Mouse (Mus musculus): ENCODE results near the gene Aqp6.

Aqp6 gene

DNA sequence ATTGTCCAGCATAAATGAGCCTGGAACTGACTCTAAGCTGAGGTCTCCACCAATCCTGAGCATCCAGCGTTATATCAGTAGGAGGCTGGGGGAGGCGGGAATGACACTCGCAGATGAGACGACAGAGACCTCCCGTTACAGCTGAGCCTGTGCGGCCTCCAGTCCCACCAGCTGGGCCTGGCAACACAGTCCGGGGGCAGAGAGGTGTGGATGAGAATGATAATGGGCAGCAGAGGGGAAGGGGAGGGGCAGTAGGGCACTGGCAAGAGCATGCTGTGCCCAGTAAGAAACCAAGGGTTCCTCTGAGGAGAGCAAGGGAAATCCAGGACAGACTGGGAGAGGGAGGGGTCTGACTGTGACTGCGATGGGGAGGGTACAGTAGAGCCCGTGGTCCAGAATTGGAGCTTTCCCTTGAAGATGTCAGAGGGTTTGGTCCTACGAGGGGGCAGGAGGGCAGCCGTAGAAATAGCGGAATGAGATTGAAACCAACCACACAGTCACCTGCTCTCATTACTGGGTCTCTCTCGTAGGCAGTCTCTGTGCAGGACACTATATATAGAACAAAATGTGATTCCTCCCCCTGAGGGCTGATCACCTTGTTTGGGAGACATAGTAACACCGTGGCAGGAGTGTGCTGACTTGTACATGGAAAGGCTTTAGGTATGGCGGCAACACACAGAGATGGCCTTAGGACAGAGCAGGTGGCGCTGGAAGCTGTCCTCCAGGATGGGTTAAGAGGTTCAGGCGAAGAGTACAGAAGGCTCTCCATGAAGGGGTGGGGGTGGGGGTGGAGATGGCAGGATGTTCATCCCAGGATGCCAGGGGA lies 1.7 kb upstream of the Aqp6 start:
- no peak for DNase-seq

GRCm38 (mm10) chr15:99601823-99602120 lies 572 bp downstream of the Aqp6 start:
- DNase-seq, result no peak

DNA sequence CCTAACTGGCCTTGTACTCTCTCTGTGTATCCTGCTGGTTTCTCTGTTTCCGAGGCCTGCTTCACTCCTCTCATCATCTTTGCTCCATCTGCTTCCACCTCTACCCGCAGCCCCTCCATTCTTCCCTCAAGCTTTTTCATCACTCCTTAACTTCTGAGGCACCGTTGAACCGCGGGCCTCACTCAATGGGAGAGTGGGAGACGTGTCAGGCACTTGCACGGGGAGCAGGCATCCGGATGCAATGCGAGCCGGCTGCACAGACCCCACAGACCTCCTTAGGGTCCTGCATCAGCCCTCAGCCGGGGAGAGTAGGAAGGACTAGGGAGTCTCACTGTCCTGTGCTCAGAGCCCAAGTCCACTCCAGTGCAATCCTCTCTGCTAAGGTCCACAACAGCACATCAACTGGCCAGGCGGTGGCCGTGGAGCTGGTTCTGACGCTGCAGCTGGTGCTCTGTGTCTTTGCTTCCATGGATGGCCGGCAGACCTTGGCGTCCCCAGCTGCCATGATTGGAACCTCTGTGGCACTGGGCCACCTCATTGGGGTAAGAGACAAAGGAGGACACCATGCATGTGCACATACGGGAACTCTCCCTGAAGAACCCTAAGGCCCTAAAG lies 1.1 kb downstream of the Aqp6 start:
- no peak for DNase-seq

GRCm38 (mm10) chr15:99603216-99603615 lies 2.0 kb downstream of the Aqp6 start:
- no peak for DNase-seq

GRCm38 (mm10) chr15:99605595-99605994 lies 4.4 kb downstream of the Aqp6 start:
- no peak for DNase-seq

- DNase-seq, result peak; percentile 66
These were observed 5.3 kb downstream of the Aqp6 start for GRCm38 (mm10) chr15:99606515-99606914.

- no peak for DNase-seq
These were observed 6.4 kb downstream of the Aqp6 start for GRCm38 (mm10) chr15:99607388-99608113.

DNA sequence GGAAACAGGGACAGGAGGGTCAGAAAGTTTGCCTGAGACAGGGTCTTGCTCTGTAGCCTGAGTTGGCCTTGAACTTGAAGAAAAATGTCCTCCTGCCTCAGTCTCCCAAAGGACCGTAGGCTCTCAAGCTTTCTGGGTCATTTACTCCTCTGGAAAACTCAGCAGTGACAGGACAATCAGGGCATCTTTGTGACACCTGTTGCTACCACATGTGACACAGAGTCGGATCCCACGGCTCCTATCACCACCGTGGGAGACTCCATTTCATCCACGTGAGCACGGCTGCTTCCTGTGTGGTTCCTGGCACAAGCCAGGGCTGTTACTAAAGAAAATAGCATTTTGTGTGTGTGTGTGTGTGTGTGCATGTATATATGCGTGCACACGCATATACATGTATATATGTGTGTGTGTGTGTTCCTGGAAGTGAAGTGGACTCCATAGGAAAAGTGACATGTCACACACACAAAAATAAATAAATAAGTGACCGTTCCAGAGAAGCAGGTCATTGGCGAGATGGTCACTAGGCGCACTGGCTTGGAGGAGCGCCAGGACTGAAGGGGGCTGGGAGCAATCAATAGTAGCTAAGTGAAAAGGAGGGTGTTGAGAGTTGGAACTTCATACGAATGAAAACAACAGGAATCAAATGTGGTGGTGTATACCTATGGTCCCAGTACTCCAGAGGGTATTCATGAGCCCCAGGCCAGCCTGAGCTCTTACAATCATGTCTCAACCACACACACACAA lies 7.4 kb downstream of the Aqp6 start:
- DNase-seq, result no peak

DNA sequence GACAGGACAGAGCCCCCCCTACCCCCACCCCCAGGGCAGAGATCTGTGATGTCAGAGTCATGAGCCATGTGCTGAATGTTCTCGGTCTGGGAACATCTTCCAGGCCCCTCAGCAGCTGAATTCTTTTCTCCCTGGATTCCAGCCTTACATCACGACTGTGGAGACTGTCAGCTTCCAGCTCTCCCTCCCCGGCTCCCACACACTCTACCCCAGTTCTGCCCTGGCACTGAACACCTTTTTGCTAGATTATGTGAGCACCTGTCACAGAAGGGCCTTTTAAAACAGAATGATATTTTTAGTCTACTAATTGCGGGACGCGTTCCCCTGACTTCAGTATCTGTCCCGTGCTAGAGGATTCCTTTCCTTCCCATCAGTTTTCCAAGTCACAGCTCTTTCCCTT lies 10.4 kb downstream of the Aqp6 start:
- no peak for DNase-seq

GRCm38 (mm10) chr15:99614273-99614672 lies 13.1 kb downstream of the Aqp6 start:
- DNase-seq, result no peak

DNA sequence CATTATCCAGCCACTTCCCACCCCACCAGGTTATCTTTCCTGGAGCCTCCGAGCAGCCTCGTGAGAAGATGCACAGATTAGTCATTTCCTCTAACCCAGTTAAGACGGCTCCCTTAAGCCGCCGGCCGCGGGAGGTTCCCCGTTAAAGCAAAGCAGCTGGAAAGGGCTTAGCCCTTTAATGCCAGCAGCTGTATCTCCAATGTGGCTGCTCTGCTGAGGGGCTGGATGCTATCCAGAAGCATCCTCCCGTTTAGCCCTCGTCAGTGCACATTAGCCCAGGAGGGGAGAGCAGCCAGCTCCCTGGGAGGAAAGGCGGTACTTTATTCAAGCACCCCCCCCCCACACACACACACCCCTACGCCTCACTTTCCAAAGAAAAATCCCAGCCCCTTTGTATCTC lies 13.6 kb downstream of the Aqp6 start:
- DNase-seq, result peak; percentile 30

- no peak for DNase-seq
These were observed 14.0 kb downstream of the Aqp6 start for GRCm38 (mm10) chr15:99615246-99615645.

- no peak for DNase-seq
These were observed 17.4 kb downstream of the Aqp6 start for GRCm38 (mm10) chr15:99618595-99618994.

- no peak for DNase-seq
These were observed 18.6 kb downstream of the Aqp6 start for GRCm38 (mm10) chr15:99619821-99620220.

DNA sequence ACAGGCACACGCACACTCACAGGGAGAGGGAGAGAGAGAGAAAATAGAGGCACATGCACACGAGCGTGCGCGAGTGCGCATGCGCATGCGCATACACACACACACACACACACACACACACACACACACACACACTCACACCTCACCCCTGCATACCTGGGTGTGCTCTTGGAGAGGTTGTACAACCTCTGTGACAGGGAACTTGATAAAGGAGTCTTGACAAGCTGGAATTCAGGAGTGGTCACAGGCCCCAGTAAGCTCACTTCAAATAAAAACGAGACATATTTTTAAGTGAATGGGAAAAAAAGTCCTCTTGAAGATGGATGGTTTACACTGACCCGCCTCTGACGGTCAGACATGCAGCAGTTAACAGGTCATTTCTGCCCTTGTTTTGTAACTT lies 20.9 kb downstream of the Aqp6 start:
- no peak for DNase-seq

- DNase-seq, result no peak
These were observed 30.4 kb downstream of the Aqp6 start for GRCm38 (mm10) chr15:99631618-99632017.

GRCm38 (mm10) chr15:99634702-99635101 lies 33.5 kb downstream of the Aqp6 start:
- no peak for DNase-seq

DNA sequence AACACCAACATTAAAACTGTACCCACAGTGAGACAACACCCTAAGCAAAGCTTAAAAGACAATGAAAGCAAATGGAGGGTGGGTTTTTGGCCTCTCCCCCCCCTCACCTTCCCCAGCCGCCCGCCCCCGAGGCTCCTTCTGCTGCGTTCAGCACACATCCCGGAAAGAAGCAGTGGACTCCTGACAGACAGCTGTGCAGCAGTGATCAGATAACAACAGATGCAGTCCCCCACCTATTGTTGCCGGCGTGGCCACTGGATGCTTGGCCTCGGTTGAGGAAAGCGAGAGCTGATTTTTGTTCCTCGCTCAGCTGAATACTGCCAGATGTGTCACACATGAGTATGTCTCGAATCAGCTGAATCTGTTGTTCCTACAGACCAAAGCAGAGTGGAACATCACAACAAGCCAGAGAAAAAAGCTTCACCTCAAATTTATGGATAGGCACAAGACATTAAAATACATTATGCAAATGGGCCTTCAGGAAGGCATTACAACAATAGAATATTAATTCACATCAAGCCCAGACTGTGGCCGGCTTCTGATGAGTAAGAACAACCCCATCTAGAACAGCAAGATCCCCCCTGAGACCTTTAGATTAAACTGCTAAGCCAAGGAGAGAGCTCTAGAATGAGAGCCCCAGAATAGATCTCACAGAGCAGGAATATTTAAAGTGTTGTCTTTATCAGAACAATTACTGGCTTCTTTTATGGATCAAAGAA lies 36.4 kb downstream of the Aqp6 start:
- DNase-seq, result no peak

- no peak for DNase-seq
These were observed 36.9 kb downstream of the Aqp6 start for GRCm38 (mm10) chr15:99638124-99638485.

- DNase-seq, result no peak
These were observed 41.4 kb downstream of the Aqp6 start for GRCm38 (mm10) chr15:99642622-99643021.

DNA sequence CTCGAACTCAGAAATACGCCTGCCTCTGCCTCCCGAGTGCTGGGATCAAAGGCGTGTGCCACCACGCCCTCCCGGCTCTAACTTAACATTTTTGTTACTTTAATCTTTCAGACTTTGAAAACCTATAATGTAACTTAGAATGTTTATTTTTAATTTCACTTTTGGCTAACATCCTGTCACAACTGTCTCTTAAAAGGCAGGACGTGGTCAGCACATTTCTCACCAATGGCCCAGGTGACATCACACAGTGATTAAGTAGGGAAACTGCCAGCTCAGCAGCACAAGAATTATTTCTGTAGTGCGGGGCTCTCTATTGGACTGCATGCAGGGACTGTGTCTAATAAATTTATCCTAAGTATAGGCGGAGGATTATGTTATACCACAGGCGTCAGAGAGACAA lies 42.6 kb downstream of the Aqp6 start:
- no peak for DNase-seq

DNA sequence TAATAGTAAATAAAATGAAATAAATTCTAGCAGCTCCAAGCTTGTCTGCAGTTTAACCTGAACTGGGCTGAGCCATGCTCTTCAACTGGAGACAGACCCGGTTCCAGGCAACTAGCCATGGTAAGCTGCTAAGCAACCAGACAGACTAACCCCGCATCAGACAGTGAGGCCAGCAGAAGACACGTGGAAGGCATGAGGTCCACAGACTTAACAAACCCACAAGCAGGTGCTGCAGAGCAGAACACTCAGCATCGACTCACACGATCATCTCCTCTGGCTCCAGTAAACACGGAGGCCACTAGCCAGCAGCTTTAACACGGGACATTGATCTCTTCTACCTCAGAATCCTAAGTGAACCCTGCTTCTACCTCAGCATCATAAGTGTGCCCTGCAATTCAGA lies 43.6 kb downstream of the Aqp6 start:
- no peak for DNase-seq

DNA sequence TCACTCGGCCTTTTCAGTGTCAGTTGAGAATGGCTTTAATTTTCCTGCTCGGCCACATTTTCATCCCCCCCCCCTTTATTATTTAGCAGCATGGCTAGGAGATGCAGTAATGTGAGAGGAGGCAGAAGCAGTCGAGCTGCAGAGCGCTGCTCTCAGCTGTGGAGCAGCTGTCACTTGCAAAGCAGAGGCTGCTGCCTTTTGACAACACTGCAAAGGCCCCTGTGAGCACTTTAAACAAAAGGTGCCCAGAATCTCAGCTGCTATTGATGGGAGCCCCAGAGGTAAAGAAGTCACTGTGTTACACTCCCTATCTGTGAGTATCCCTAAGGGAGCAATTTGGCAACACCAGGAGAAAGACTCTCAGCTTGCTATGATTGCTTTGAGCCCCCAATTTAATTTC lies 47.1 kb downstream of the Aqp6 start:
- DNase-seq, result no peak
